Mouse (Mus musculus): Measurements from ENCODE around the gene Mup18. TPM values are rescaled to one million over a fixed set of nuclear protein-coding genes. Genes with fewer than 3 reads are reported as not detected.
"Not testable (repeated sequence)": the region's sequence is repeated elsewhere in the genome, so short reads cannot be mapped to it uniquely, and the experiment has no call there.

The Mup18 gene
- not detected for total RNA-seq (2021)
- long read RNA-seq, experiment 1, result 0 reads
- long read RNA-seq, experiment 2, result 0 reads

DNA sequence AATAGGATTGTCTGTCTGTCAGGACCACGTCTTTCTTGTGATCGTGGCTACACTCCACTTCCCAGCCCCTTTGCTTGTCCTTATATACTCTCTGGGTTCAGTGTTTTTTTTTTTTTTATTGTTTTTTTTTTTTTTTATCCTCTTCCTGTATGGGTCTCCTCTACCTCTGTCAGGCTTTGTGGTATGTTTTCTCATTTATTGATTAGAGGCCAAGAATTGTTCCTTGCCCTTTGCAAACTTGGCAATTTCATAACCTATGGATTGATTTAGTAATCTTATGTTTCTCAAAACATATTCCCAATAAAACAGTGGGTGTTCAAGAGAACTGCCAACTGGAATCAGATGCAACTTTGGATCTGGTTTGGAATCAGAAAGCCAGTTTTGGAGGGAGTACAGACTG lies at the start of gene Mup18:
Gene Mup18 (minus strand): TSS at position 101 of the 400 bp plus-strand sequence.
- intact Hi-C loops (cut with DNase I); DNase-seq (ENCODE audit: low spot score in 2 of 2): not testable (repeated sequence)

GRCm38 (mm10) chr4:61714296-61714695 lies 40.4 kb upstream of the Mup18 start:
- intact Hi-C loops (cut with DNase I); DNase-seq (ENCODE audit: low spot score in 2 of 2): not testable (repeated sequence)

Other genes starting within 250 kb of the Mup18 start
- gene Mup15, start 234.4 kb downstream of the Mup18 start, total RNA-seq (2021), result not detected
- gene Mup16, start 154.6 kb downstream of the Mup18 start, total RNA-seq (2021), result not detected
- gene Mup17, start 78.3 kb downstream of the Mup18 start, total RNA-seq (2021), result not detected
- not detected for gene Mup19, start 108.1 kb upstream of the Mup18 start, total RNA-seq (2021)
- gene Mup5, start 161.1 kb upstream of the Mup18 start, total RNA-seq (2021), result under 1 TPM; 0.38 to 0.53 TPM